Mouse (Mus musculus): ENCODE data around the gene Dnlz. TPM values are rescaled to one million over a fixed set of nuclear protein-coding genes. Genes with fewer than 3 reads are reported as not detected.

Dnlz gene
- polyA plus RNA-seq, 1 experiment from 2014 or later = 30.1 TPM

GRCm38 (mm10) chr2:26348241-26348640, 3.7 kb downstream of the Dnlz start:
- H3K9me3 ChIP-seq (ENCODE audit: control insufficient read depth, low read length) = no peaks in the 10 kb centered on the region
- H3K9ac ChIP-seq (ENCODE audit: low read depth, low read length) = no peak overlapping the region
- no peak overlapping the region for H3K4me3 ChIP-seq (ENCODE audit: low read length)
- 74% methylated on average over 6 of the region's 6 CpGs for WGBS
- H3K27me3 ChIP-seq (replicated peaks; ENCODE audit: control insufficient read depth, insufficient read depth, low read length) = no peaks in the 10 kb centered on the region
- H3K4me2 ChIP-seq (ENCODE audit: low read length) = no peak overlapping the region
- no peak overlapping the region for H3K27ac ChIP-seq (ENCODE audit: low read depth, low read length)
- H3K36me3 ChIP-seq (ENCODE audit: control insufficient read depth, insufficient read depth, low read length) = peaks cover 48% of the 10 kb centered on the region
- ATAC-seq = no peak
- peaks cover 15% of the 10 kb centered on the region for H3K4me1 ChIP-seq (ENCODE audit: control insufficient read depth, insufficient read depth, low read depth, low read length)

- no peak overlapping the region for H3K27ac ChIP-seq (ENCODE audit: low read depth, low read length)
Observed at GRCm38 (mm10) chr2:26342609-26343490, 9.1 kb downstream of the Dnlz start.

GRCm38 (mm10) chr2:26342044-26342443, 9.9 kb downstream of the Dnlz start:
- no peak overlapping the region; the same call in 1 of the 2 replicates for H3K27ac ChIP-seq (ENCODE audit: low read depth, low read length)
- no peak overlapping the region for H3K9ac ChIP-seq (ENCODE audit: low read depth, low read length)
- H3K9me3 ChIP-seq (ENCODE audit: control insufficient read depth, low read length) = no peaks in the 10 kb centered on the region
- WGBS = 71% methylated on average over 10 of the region's 10 CpGs
- H3K4me2 ChIP-seq (ENCODE audit: low read length) = no peak overlapping the region
- 0 out of 2 replicates have a peak, but pooled peaks have one; percentile 9 for ATAC-seq
- H3K4me3 ChIP-seq (ENCODE audit: low read length) = no peak overlapping the region
- H3K27me3 ChIP-seq (replicated peaks; ENCODE audit: control insufficient read depth, insufficient read depth, low read length) = no peaks in the 10 kb centered on the region
- peaks cover 55% of the 10 kb centered on the region for H3K36me3 ChIP-seq (ENCODE audit: control insufficient read depth, insufficient read depth, low read length)
- peaks cover 6% of the 10 kb centered on the region for H3K4me1 ChIP-seq (ENCODE audit: control insufficient read depth, insufficient read depth, low read depth, low read length)

More at GRCm38 (mm10) chr2:26342609-26343490, 9.1 kb downstream of the Dnlz start:
- Histone ChIP-seq H3K4me1 (ENCODE audit: control insufficient read depth, insufficient read depth, low read depth, low read length) (peaks cover 6% of the 10 kb centered on the region), H3K4me2 (ENCODE audit: low read length) (no peak overlapping the region), H3K9ac (ENCODE audit: low read depth, low read length) (no peak overlapping the region; the same call in 1 of the 2 replicates), H3K9me3 (ENCODE audit: control insufficient read depth, low read length) (no peaks in the 10 kb centered on the region), H3K36me3 (ENCODE audit: control insufficient read depth, insufficient read depth, low read length) (peaks cover 57% of the 10 kb centered on the region), H3K27me3 (replicated peaks; ENCODE audit: control insufficient read depth, insufficient read depth, low read length) (no peaks in the 10 kb centered on the region), H3K4me3 (ENCODE audit: low read length) (no peak overlapping the region)
- 68% methylated on average over 11 of the region's 11 CpGs for WGBS
- no peak for ATAC-seq

GRCm38 (mm10) chr2:26341510-26341981, 10.4 kb downstream of the Dnlz start:
- Histone ChIP-seq H3K36me3 (ENCODE audit: control insufficient read depth, insufficient read depth, low read length) (peaks cover 50% of the 10 kb centered on the region), H3K4me3 (ENCODE audit: low read length) (no peak overlapping the region), H3K4me1 (ENCODE audit: control insufficient read depth, insufficient read depth, low read depth, low read length) (peaks cover 6% of the 10 kb centered on the region), H3K27ac (ENCODE audit: low read depth, low read length) (peak overlapping the region; percentile 42; the same call in 1 of the 2 replicates), H3K27me3 (replicated peaks; ENCODE audit: control insufficient read depth, insufficient read depth, low read length) (no peaks in the 10 kb centered on the region), H3K9ac (ENCODE audit: low read depth, low read length) (no peak overlapping the region), H3K9me3 (ENCODE audit: control insufficient read depth, low read length) (no peaks in the 10 kb centered on the region), H3K4me2 (ENCODE audit: low read length) (no peak overlapping the region)
- ATAC-seq = no peak
- WGBS = 88% methylated on average over 2 of the region's 2 CpGs

- peaks cover 28% of the 10 kb centered on the region for H3K36me3 ChIP-seq (ENCODE audit: control insufficient read depth, insufficient read depth, low read length)
- no peak overlapping the region for H3K4me3 ChIP-seq (ENCODE audit: low read length)
- ATAC-seq = peak; percentile 31; the same call in 1 of the 2 replicates
- H3K9me3 ChIP-seq (ENCODE audit: control insufficient read depth, low read length) = no peaks in the 10 kb centered on the region
- peaks cover 6% of the 10 kb centered on the region for H3K4me1 ChIP-seq (ENCODE audit: control insufficient read depth, insufficient read depth, low read depth, low read length)
- WGBS = 78% methylated on average over 5 of the region's 5 CpGs
- H3K4me2 ChIP-seq (ENCODE audit: low read length) = no peak overlapping the region
- no peak overlapping the region for H3K27ac ChIP-seq (ENCODE audit: low read depth, low read length)
- H3K9ac ChIP-seq (ENCODE audit: low read depth, low read length) = no peak overlapping the region
- H3K27me3 ChIP-seq (replicated peaks; ENCODE audit: control insufficient read depth, insufficient read depth, low read length) = no peaks in the 10 kb centered on the region
Observed at GRCm38 (mm10) chr2:26339204-26339551, 12.7 kb downstream of the Dnlz start.

GRCm38 (mm10) chr2:26338302-26339203, 13.4 kb downstream of the Dnlz start:
- H3K27me3 ChIP-seq (replicated peaks; ENCODE audit: control insufficient read depth, insufficient read depth, low read length) = no peaks in the 10 kb centered on the region
- H3K4me3 ChIP-seq (ENCODE audit: low read length) = no peak overlapping the region
- ATAC-seq = peak; percentile 69
- peaks cover 6% of the 10 kb centered on the region for H3K4me1 ChIP-seq (ENCODE audit: control insufficient read depth, insufficient read depth, low read depth, low read length)
- H3K27ac ChIP-seq (ENCODE audit: low read depth, low read length) = peak overlapping the region; percentile 29; the same call in 1 of the 2 replicates
- H3K4me2 ChIP-seq (ENCODE audit: low read length) = no peak overlapping the region
- H3K36me3 ChIP-seq (ENCODE audit: control insufficient read depth, insufficient read depth, low read length) = peaks cover 22% of the 10 kb centered on the region
- 61% methylated on average over 8 of the region's 13 CpGs for WGBS
- H3K9ac ChIP-seq (ENCODE audit: low read depth, low read length) = no peak overlapping the region
- H3K9me3 ChIP-seq (ENCODE audit: control insufficient read depth, low read length) = no peaks in the 10 kb centered on the region

- Histone ChIP-seq H3K9me3 (ENCODE audit: control insufficient read depth, low read length) (no peaks in the 10 kb centered on the region), H3K9ac (ENCODE audit: low read depth, low read length) (no peak overlapping the region), H3K4me1 (ENCODE audit: control insufficient read depth, insufficient read depth, low read depth, low read length) (no peaks in the 10 kb centered on the region), H3K36me3 (ENCODE audit: control insufficient read depth, insufficient read depth, low read length) (peaks cover 38% of the 10 kb centered on the region), H3K4me3 (ENCODE audit: low read length) (0 out of 2 replicates have a peak overlapping the region, but pooled peaks have one; percentile 10), H3K27me3 (replicated peaks; ENCODE audit: control insufficient read depth, insufficient read depth, low read length) (no peaks in the 10 kb centered on the region), H3K4me2 (ENCODE audit: low read length) (peak overlapping the region; percentile 31; the same call in 1 of the 2 replicates), H3K27ac (ENCODE audit: low read depth, low read length) (peak overlapping the region; percentile 69; the same call in 1 of the 2 replicates)
- WGBS = 60% methylated on average over 6 of the region's 6 CpGs
- ATAC-seq = peak; percentile 15; the same call in 1 of the 2 replicates
Observed at GRCm38 (mm10) chr2:26330702-26331101, 21.2 kb downstream of the Dnlz start.

GRCm38 (mm10) chr2:26330056-26330468, 21.8 kb downstream of the Dnlz start:
- no peaks in the 10 kb centered on the region for H3K27me3 ChIP-seq (replicated peaks; ENCODE audit: control insufficient read depth, insufficient read depth, low read length)
- H3K36me3 ChIP-seq (ENCODE audit: control insufficient read depth, insufficient read depth, low read length) = peaks cover 45% of the 10 kb centered on the region
- ATAC-seq = peak; percentile 90
- no peaks in the 10 kb centered on the region for H3K4me1 ChIP-seq (ENCODE audit: control insufficient read depth, insufficient read depth, low read depth, low read length)
- H3K9ac ChIP-seq (ENCODE audit: low read depth, low read length) = no peak overlapping the region
- H3K27ac ChIP-seq (ENCODE audit: low read depth, low read length) = peak overlapping the region; percentile 75
- WGBS = 72% methylated on average over 4 of the region's 4 CpGs
- no peak overlapping the region; the same call in 1 of the 2 replicates for H3K4me2 ChIP-seq (ENCODE audit: low read length)
- no peaks in the 10 kb centered on the region for H3K9me3 ChIP-seq (ENCODE audit: control insufficient read depth, low read length)
- 0 out of 2 replicates have a peak overlapping the region, but pooled peaks have one; percentile 10 for H3K4me3 ChIP-seq (ENCODE audit: low read length)
